Mouse (Mus musculus) olfactory bulb, adult 2 months (tissue): ENCODE data around the gene Dennd1a. TPM values are rescaled to one million over a fixed set of nuclear protein-coding genes. Genes with fewer than 3 reads are reported as not detected.

Experiments
- H3K27ac ChIP-seq: fragments of 200-500 bp; 2 replicates; pipeline ENCODE4 v1.5.1; 2012; ENCODE audit warnings: low read depth, low read length; ENCODE audit not compliant: insufficient read depth
- H3K4me1 ChIP-seq: fragments of 200-500 bp; 2 replicates; pipeline ENCODE4 v1.6.1; 2012; ENCODE audit warnings: low read length; ENCODE audit not compliant: control insufficient read depth, insufficient read depth
- H3K4me3 ChIP-seq: fragments of 200-500 bp; 2 replicates; pipeline ENCODE4 v1.5.1; 2012; ENCODE audit warnings: mild to moderate bottlenecking, low read depth, low read length, moderate library complexity; ENCODE audit not compliant: insufficient read depth
- CTCF ChIP-seq: fragments of 200-500 bp; IDR thresholded peaks from 2 replicates; pipeline ENCODE4 v1.5.1; 2012; ENCODE audit warnings: low read depth, mild to moderate bottlenecking, low read length, moderate library complexity; ENCODE audit not compliant: insufficient read depth
- POLR2A ChIP-seq: fragments of 200-500 bp; IDR thresholded peaks from 2 replicates; pipeline ENCODE4 v1.6.1; 2012; ENCODE audit warnings: mild to moderate bottlenecking, low read depth, low read length, moderate library complexity; ENCODE audit not compliant: insufficient read depth
- WGBS: fragments of 180-500 bp; shearing (Covaris S2); methylation state at CpG from one replicate; pipeline ENCODE4 v1.1.7; 2018; 5-methylcytosine and 5-hydroxymethylcytosine counted together
- polyA plus RNA-seq: library from polyadenylated mRNA; stranded (reverse); fragments of >200 nt; gene quantifications from 2 replicates; pipeline ENCODE4 v1.2.4, GENCODE M21; 2012; ENCODE audit warnings: low replicate concordance; ENCODE audit not compliant: missing spikeins, insufficient read depth, insufficient read length

Dennd1a gene
- polyA plus RNA-seq, 1 experiment: not detected

- H3K27ac ChIP-seq: peak overlapping the region; percentile 27; the same call in 1 of the 2 replicates
- peaks cover 52% of the 10 kb centered on the region for H3K4me1 ChIP-seq
- H3K4me3 ChIP-seq: no peak overlapping the region
- TF ChIP-seq CTCF (no peak), POLR2A (no peak)
- WGBS: 74% methylated on average over 6 of the region's 6 CpGs
Observed at GRCm38 (mm10) chr2:37760633-37761032, 526.6 kb downstream of the Dennd1a start.

- no peak for TF ChIP-seq CTCF
- no peak for TF ChIP-seq POLR2A
- 35% methylated on average over 21 of the region's 21 CpGs for WGBS
- Histone ChIP-seq H3K27ac (no peak overlapping the region), H3K4me3 (no peak overlapping the region), H3K4me1 (peaks cover 38% of the 10 kb centered on the region)
Observed at GRCm38 (mm10) chr2:37758343-37759015, 528.7 kb downstream of the Dennd1a start.

- H3K4me3 ChIP-seq: no peak overlapping the region
- H3K4me1 ChIP-seq: peaks cover 38% of the 10 kb centered on the region
- WGBS: 87% methylated on average over 4 of the region's 4 CpGs
- TF ChIP-seq CTCF (no peak), POLR2A (no peak)
- no peak overlapping the region for H3K27ac ChIP-seq
Observed at GRCm38 (mm10) chr2:37757784-37758183, 529.4 kb downstream of the Dennd1a start.

DNA sequence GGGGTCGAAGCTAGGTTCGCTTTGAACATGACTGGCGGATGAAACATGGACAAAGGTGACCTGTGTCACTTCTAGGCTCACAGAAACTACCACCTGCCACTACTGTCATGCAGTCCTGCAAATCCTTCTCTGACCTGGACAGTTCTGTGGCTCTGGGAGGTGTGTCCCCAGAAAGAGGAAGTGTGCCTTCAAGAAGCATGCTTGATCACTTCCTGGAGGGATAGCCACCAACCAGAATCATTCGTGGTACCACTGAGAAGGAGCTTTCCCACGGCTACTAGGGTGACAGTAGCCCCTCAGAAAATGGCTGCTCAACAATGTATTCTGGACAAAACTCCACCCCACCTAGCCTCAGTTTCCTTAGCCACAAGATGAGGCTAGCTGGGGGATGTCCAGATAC lies 530.2 kb downstream of the Dennd1a start:
- no peak overlapping the region for H3K4me3 ChIP-seq
- peaks cover 38% of the 10 kb centered on the region for H3K4me1 ChIP-seq
- TF ChIP-seq POLR2A (no peak), CTCF (no peak)
- 89% methylated on average over 5 of the region's 5 CpGs for WGBS
- no peak overlapping the region for H3K27ac ChIP-seq

DNA sequence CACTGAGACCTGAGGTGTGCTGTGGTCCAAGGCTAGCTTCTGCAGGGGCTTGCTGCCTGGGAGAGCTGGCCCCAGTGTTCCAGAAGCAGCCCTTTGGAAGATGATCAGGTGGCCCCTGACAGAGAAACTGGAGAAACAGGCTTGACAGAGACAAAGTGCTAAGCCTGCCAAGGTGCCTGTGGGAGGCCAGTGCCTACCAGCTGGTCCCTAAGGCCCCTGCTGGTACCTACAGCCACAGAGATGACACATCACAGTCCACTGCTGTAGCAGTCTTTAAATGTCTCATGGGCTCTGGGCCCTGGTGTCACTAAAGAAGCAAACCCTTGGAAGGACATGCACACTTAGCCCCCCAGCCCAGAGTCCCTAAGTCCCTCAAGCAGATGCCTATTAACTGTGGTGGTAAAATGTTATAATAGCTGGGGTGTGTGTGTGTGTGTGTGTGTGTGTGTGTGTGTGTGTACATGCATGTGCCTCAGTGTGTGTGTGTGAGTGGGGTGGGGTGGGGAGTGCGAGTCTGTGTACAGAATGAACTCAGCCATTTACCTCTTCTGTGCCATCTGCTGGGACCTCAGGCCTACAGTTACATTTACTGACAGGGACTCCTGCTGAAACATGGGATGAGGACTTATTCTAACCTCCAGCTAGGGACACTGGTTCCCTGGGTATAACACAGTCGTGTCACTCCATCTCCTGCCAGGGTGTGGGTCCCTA lies 530.8 kb downstream of the Dennd1a start:
- TF ChIP-seq CTCF (no peak), POLR2A (no peak)
- no peak overlapping the region for H3K27ac ChIP-seq
- WGBS: 90% methylated on average over 2 of the region's 2 CpGs
- H3K4me3 ChIP-seq: no peak overlapping the region
- H3K4me1 ChIP-seq: peaks cover 34% of the 10 kb centered on the region

GRCm38 (mm10) chr2:37751114-37751513 lies 536.1 kb downstream of the Dennd1a start:
- H3K4me1 ChIP-seq: peaks cover 17% of the 10 kb centered on the region
- H3K4me3 ChIP-seq: no peak overlapping the region
- WGBS: 98% methylated on average over 1 of the region's 1 CpGs
- no peak overlapping the region for H3K27ac ChIP-seq
- no peak for TF ChIP-seq CTCF
- TF ChIP-seq POLR2A: no peak

DNA sequence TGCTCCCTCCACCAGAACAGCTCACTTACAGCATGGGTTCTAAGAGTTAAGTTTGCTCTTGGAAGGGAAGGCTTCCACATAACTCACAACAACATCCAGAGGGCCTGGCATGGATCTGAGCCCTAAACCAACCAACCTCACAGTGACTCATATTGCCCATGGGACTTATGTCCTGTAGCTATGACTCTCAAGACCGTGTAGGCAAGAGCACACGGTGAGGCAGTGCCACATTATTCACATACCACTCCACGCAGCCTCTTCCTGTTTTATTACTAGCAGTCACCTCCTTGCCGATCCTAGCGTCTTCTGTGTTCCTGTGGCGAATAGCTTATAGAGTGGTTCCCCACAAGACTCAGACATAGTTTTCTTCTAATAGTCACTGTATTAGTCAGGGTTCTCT lies 537.9 kb downstream of the Dennd1a start:
- Histone ChIP-seq H3K4me3 (no peak overlapping the region), H3K27ac (no peak overlapping the region), H3K4me1 (peaks cover 15% of the 10 kb centered on the region)
- WGBS: 80% methylated on average over 6 of the region's 6 CpGs
- no peak for TF ChIP-seq CTCF
- TF ChIP-seq POLR2A: no peak

Other genes starting within 250 kb of the Dennd1a start
- gene Lhx2, start 51.9 kb upstream of the Dennd1a start, polyA plus RNA-seq: not detected in 2 replicates
- gene Nek6, start 224.3 kb upstream of the Dennd1a start, polyA plus RNA-seq: not detected in 2 replicates